Mouse (Mus musculus): ENCODE measurements around the gene Ankrd54. TPM values are rescaled to one million over a fixed set of nuclear protein-coding genes. Genes with fewer than 3 reads are reported as not detected.
A peak's percentile ranks its signal among the peaks of the same experiment; 100 is the strongest.
"Not testable (repeated sequence)": the region's sequence is repeated elsewhere in the genome, so short reads cannot be mapped to it uniquely, and the experiment has no call there.

The Ankrd54 gene
- total RNA-seq, 1 experiment from 2014 or later: 15.1 TPM

DNA sequence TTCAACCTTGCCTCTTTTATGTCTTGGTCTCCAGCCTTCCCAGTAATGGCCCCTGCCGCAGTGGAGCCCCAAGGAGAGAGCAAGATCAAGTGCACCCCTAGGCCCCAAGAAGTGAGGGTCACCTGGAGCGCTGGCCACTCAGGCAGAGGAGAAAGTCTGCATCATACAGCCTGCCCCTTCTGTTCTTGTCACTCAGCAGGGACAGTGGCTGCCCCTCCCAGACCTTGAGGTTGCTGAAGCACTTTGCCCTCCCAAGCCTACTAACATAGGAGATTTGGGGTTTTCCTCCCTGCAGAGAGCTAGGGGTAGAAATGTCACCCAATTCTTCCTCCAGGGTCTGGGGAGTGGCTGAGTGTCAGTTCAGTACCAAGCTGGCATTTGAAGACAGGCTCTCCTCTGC is 10.3 kb downstream of the Ankrd54 start:
- no peak for ATAC-seq (replicated peaks in 1 of 2; ENCODE audit: insufficient read depth in 1 of 2, low FRiP score in 2 of 2, low TSS enrichment in 1 of 2, low read depth in 1 of 2, poor library complexity in 2 of 2, severe bottlenecking in 2 of 2)

DNA sequence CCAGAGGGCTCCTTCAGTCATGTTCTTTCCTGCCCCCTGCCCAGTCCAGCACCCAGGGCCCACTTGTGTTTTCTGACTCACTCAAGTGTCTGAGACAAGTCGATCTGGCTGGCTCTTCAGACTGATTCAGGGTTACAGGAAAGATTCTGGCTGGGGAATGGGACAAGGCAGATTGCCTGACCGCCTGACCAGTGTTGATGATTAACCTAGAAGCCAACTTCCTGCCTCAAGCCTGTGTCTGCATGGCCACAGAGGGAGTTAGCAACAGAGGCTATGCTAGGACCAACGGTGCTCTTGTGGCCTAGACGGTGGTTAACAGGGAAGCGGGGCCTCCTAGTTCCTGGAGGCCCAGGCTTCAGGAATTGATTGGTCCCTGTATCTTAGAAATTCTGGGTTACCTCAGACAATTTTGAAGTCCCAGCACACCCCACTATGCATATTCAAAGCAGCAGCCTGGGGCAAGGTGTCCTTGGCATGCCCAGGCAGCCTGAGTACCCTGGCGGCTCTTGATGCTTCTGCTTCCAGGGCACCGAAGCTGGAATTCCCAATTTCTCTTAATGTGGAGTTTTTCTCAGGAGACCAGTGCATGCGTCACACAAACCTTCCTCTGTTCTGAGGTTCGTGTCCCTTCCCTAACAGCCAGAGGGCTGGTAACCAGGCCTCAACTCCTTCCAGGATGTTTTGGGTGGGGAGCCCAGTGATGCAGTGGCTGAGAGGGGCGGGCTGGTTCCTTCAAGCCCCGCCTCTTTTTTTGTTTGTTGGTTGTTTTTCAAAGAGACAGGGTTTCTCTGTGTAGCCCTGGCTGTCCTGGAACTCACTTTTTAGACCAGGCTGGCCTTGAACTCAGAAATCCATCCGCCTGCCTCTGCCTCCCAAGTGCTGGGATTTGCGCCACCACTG is 11.0 kb downstream of the Ankrd54 start:
- peak in 1 of 2 experiments; percentile 27; a peak in 1 of 4 replicates for ATAC-seq (replicated peaks in 1 of 2; ENCODE audit: insufficient read depth in 1 of 2, low FRiP score in 2 of 2, low TSS enrichment in 1 of 2, low read depth in 1 of 2, poor library complexity in 2 of 2, severe bottlenecking in 2 of 2)

DNA sequence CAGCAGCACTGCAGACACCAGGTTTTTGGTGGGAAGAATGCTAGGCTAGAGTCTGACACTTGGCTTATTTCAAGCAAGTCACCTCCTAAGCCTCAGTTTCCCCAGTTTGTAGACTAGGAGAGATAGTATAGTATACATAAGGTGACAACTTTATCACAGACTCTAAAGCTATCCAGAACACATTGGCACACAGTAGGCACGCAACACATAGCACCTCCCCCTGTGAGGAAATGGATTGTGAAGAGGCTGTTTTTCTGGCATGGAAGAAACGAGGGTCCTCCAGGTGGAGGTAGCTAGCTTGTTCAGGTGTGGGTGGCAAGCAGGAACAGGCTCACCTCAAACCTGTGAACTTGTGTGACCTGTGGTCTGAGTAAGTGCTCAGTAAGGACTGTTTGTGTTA is 11.7 kb downstream of the Ankrd54 start:
- no peak for ATAC-seq (replicated peaks in 1 of 2; ENCODE audit: insufficient read depth in 1 of 2, low FRiP score in 2 of 2, low TSS enrichment in 1 of 2, low read depth in 1 of 2, poor library complexity in 2 of 2, severe bottlenecking in 2 of 2)

DNA sequence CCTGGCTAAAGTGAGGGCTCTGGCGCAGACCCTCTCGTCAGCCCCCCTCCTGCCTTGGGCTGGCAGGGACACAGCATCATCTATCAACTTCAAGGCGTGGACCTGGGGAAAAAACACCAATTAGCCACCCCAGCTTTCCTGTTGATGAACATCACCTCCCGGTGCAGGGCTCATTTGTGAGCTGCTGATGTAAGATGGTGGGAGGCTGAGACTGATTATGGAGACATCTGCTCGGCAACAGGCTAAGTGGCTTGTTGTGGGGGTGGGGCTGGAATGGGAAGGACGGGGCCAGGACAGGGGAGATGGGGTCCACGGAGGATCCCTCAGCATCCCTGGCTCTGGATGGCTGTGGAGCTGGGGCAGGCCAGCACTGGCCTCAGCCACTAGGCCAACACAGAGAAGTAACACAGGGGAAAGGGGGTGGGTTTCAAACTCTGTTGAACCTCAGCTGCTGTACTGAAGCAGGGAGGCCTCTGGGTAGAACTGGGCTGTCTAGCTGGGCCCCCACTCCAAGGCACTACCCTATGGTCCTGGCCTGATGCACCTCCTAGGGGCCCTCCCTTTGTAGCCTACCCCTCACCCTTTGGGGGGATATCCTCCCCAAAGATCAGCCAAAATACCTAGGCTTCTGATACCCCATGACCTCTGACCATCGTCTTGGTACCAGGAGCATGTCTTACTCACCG is 12.4 kb downstream of the Ankrd54 start:
- no peak for ATAC-seq (replicated peaks in 1 of 2; ENCODE audit: insufficient read depth in 1 of 2, low FRiP score in 2 of 2, low TSS enrichment in 1 of 2, low read depth in 1 of 2, poor library complexity in 2 of 2, severe bottlenecking in 2 of 2)

DNA sequence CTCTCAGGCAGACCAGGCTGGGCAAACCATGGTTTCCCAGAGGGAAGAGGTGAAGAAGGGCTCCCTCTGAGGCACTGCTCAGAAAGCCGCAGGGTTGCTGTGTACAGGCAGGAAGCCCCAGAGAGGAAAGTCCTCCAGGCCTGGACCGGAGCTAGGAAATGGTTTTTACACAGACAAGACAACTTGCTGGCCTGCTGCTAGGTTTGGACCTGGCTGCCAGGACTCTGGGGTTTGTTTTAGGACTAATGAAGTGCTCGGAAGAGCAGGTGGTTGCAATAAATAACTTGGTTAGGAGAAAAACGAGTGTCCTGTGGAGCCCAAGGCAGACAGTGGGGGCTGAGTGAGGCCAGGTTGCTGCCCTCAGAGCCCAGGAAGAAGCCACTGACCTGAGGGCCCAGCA is 14.5 kb downstream of the Ankrd54 start:
- no peak for ATAC-seq (replicated peaks in 1 of 2; ENCODE audit: insufficient read depth in 1 of 2, low FRiP score in 2 of 2, low TSS enrichment in 1 of 2, low read depth in 1 of 2, poor library complexity in 2 of 2, severe bottlenecking in 2 of 2)

DNA sequence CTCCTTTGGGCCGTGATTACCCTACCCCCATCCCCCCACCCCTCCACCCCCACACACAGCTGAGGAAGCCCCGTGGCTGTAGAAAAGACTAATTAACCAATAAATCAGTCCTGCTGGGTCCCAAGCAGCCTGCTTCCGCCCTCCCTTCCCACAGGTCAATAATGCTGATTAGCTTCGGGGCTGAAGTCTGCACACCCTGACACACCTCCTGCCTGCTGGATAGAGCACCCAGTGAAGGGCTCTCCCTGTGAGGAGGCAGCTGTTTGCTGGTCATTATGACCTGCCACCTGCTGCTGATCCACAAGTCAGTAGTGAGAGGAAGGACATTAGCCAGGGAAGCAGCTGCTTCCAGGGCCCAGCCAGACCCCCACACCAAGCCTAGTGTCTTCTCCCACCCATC is 17.9 kb downstream of the Ankrd54 start:
- ATAC-seq (replicated peaks in 1 of 2; ENCODE audit: insufficient read depth in 1 of 2, low FRiP score in 2 of 2, low TSS enrichment in 1 of 2, low read depth in 1 of 2, poor library complexity in 2 of 2, severe bottlenecking in 2 of 2): no peak

DNA sequence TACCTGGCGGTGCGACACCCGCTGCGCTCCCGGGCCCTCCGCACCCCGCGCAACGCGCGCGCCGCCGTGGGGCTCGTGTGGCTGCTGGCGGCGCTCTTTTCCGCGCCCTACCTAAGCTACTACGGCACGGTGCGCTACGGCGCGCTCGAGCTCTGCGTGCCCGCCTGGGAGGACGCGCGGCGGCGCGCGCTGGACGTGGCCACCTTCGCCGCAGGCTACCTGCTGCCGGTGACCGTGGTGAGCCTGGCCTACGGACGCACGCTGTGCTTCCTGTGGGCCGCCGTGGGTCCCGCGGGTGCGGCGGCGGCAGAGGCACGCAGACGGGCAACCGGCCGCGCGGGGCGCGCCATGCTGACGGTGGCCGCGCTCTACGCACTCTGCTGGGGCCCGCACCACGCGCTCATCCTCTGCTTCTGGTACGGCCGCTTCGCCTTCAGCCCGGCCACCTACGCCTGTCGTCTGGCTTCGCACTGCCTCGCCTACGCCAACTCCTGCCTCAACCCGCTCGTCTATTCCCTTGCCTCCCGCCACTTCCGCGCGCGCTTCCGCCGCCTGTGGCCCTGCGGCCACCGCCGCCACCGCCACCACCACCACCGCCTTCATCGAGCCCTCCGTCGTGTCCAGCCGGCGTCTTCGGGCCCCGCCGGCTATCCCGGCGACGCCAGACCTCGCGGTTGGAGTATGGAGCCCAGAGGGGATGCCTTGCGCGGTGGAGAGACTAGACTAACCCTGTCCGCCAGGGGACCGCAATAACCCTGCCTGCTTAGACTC is 19.8 kb downstream of the Ankrd54 start:
- no peak for ATAC-seq (replicated peaks in 1 of 2; ENCODE audit: insufficient read depth in 1 of 2, low FRiP score in 2 of 2, low TSS enrichment in 1 of 2, low read depth in 1 of 2, poor library complexity in 2 of 2, severe bottlenecking in 2 of 2)

DNA sequence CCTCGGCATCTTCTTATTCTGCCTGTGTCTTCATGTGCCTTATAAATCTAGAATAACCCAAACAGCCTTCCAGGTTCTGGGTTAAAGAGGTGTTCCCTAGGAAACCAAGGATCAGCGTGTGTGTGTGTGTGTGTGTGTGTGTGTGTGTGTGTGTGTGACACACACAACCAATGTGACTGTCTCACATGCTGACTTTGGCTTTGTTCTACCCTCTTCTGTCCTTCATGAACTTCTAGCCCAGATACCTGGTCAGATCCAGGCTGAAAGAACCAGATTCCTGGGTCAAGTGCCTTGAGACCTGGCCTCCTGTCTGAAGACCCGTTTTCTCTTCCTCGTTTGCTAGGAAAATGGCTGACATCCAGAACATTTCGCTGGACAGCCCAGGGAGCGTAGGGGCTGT is 21.1 kb downstream of the Ankrd54 start, which contains the start of gene Galr3:
TSS of gene Galr3 (plus strand) at position 301 of the 400 bp plus-strand sequence.
- no peak for ATAC-seq (replicated peaks in 1 of 2; ENCODE audit: insufficient read depth in 1 of 2, low FRiP score in 2 of 2, low TSS enrichment in 1 of 2, low read depth in 1 of 2, poor library complexity in 2 of 2, severe bottlenecking in 2 of 2)

DNA sequence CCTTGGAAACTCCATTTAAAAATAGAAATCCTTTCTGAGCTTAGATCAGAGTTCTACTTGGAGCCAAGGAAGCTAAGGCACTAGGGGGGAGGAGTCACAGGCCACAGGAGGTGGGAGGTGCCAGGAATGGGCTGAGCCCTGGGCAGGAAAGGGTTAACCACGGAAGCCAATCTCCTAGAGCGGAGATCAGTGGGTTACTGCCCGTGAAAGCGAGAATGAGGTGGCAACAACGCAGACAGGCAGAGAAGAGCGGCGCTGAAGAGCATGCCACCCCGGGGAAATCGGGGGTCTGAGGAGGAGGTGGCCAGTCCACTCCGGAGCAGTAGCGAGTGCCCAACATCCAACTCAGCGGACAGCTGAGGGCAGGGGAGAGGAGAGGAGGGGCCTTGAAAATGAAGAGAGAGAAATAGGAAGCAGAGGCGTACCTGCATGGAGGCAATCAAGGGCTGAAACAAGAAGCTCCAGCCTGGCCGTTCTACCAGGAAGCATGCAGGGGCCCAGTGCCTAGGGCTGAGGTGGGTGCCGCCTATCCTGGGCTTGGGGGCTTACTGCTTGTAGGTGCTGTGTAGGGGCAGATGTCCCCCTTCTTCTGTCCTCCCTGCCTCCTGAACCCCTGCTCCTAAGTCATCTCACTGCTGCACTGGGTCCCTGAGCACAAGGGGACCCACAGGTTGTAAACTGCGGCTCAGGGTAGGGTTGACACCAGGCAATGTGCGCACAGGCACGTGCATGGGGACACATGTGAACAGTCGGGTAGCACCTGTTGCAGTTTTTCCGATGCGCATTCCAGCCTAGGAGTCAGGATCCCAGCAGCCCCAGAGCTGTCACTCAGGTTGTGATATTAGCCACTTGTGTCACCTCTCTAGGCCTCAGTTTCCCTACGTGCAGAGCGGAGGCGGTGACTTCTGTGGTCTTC is 21.9 kb downstream of the Ankrd54 start:
- peak; percentile 40 to 46; a peak in 3 of 4 replicates for ATAC-seq (replicated peaks in 1 of 2; ENCODE audit: insufficient read depth in 1 of 2, low FRiP score in 2 of 2, low TSS enrichment in 1 of 2, low read depth in 1 of 2, poor library complexity in 2 of 2, severe bottlenecking in 2 of 2)

DNA sequence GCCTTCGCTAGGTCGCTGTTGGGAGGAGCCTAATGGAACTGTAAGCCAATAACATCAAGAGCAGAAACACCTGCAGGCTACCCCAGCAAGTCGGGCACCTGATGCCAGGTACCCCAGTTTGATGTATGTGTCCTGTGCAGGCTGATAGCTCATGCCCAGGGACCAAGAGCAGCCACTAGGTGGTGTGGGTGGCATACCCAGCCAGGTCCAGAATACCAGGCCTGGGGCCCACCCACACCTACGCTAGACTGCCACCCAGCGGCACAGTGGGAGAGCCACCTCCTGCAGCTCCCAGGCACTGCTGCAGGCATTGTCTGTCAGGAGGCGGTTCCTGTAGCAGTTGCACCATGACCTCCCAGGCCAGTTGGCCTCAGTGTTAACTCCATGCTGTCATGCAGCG is 23.8 kb downstream of the Ankrd54 start:
- peak; percentile 93 to 97 for ATAC-seq (replicated peaks in 1 of 2; ENCODE audit: insufficient read depth in 1 of 2, low FRiP score in 2 of 2, low TSS enrichment in 1 of 2, low read depth in 1 of 2, poor library complexity in 2 of 2, severe bottlenecking in 2 of 2)

DNA sequence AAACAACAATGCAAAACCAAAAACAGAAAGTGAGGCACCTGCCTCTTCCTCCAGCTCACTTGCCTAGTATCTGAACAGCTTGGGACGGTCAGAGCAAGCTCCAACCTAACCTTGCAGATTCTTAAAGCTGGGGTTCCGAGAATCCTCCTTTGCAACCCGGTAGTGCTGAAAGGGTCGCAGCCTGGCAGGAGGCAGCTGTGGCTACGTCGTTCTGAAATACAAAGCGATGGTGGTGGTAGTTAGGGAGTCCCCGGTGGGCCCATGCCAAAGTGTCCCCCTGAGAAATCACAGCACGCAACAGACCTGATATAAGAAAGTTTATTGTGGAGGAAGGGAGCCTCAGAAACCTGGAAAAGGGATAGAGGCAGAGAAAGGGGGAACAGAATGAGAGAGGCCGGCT is 24.4 kb downstream of the Ankrd54 start:
- ATAC-seq (replicated peaks in 1 of 2; ENCODE audit: insufficient read depth in 1 of 2, low FRiP score in 2 of 2, low TSS enrichment in 1 of 2, low read depth in 1 of 2, poor library complexity in 2 of 2, severe bottlenecking in 2 of 2): no peak

DNA sequence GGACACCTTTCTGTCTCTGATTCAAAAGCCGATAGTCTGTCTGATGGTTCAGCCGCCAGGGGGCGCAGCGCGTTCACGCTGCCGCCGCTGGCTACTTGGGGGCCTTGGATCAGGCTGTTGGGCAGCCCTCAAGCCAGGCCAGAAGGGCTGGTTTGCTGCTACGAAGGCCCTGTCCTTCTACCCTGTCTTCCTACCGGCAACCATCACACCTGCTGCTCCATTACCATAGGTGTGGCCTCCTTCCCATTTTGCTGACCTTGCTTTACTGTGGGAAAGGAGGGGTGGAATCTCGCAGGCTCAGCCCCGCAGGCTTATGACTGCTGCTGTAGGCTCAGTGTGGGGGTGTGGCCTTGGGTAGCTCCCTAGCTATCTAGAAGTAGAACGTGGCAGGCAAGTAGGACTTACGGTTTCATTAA is 24.8 kb downstream of the Ankrd54 start:
- ATAC-seq (replicated peaks in 1 of 2; ENCODE audit: insufficient read depth in 1 of 2, low FRiP score in 2 of 2, low TSS enrichment in 1 of 2, low read depth in 1 of 2, poor library complexity in 2 of 2, severe bottlenecking in 2 of 2): peak; percentile 22 to 29; a peak in 2 of 4 replicates

DNA sequence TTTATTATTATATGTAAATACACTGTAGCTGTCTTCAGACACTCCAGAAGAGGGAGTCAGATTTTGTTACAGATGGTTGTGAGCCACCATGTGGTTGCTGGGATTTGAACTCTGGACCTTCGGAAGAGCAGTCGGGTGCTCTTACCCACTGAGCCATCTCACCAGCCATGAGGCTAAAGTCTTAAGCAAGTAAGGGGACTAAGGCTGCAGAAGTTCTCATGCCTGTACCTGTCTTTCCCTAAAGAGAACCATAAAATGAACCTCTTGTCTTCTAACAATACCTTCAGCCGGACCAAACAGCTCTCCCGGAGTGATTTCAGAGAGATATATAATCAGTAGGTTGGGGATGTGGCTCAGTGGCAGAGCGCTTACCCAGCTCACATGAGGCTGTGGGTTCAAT is 30.8 kb downstream of the Ankrd54 start:
- not testable (repeated sequence) for ATAC-seq (replicated peaks in 1 of 2; ENCODE audit: insufficient read depth in 1 of 2, low FRiP score in 2 of 2, low TSS enrichment in 1 of 2, low read depth in 1 of 2, poor library complexity in 2 of 2, severe bottlenecking in 2 of 2)

DNA sequence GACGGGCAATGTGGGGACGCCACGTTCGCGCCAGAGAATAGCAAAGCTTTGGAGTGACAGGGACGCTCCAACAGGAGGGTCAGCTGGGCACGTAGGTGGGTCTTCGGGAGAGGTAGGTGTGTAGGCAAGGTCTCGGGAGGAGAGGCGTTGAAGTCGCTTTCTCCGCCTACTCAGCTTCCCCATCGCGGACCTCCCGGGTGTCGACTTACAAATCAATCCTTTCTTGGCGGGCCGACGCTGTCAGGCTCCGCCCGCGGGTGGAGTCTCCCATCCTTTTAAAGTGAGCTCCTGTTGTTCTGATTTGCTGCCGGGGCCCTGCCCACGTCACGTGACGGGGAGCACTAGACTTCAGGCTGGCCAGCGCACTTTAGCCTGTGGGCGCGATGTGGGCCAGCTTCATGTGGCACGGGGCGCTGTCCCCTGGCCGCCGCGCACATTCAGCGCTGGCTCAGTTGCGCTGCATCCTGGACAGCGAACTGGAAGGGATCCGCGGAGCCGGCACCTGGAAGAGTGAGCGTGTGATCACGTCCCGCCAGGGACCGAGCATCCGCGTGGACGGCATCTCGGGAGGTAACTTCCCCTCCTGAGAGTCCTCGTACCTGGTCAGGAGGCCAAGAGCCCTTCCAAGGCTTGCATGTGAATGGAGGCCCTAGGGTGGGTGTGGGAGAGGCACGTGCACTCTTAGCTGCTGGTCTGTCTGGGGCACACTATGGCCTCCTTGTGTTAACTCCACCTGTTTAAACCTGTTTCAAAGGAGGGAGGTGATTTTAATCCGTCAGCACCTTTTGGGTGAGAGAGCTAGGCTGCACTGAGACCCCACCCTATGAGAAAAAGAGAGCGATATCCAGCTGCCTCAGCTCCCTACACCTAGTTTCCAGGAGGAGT is 31.9 kb downstream of the Ankrd54 start:
- peak; percentile 79 to 85 for ATAC-seq (replicated peaks in 1 of 2; ENCODE audit: insufficient read depth in 1 of 2, low FRiP score in 2 of 2, low TSS enrichment in 1 of 2, low read depth in 1 of 2, poor library complexity in 2 of 2, severe bottlenecking in 2 of 2)

DNA sequence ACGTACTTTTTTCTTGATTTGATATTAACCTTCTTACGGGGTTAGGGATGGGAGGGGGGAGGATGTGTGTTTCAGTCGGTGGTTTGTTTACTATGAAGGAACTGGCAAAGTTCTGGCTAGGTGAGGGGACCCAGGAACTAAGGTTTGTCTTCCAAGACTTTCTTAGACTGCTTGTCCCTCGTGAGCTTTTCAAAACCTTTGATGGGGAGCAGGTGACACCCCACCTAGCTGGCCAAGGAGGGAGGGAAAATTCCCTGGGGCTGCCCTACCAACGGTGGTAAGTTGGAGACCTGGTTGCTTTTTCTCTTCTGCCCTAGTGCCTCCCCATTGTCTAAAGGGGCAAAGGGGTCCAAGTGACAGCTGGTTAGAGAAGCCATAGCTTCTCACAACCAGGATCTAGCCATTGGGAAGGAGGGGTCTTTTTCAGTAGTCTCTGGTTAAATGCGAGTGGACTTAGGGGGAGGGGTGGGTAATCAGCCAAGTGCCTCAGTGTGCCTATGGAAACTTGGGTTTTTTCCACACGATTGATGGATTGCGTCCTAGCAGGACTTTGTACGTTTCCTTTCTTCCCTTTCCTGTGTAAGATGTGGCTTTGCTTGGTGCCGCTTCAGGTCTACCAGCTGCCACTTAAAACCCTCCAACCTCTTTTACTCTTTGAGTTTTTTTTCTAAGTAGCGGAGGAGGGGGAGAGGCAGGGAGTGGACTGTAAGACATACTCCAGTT is 33.0 kb downstream of the Ankrd54 start:
- no peak for ATAC-seq (replicated peaks in 1 of 2; ENCODE audit: insufficient read depth in 1 of 2, low FRiP score in 2 of 2, low TSS enrichment in 1 of 2, low read depth in 1 of 2, poor library complexity in 2 of 2, severe bottlenecking in 2 of 2)
